Mouse (Mus musculus) embryonic facial prominence, embryonic 13.5 days (tissue): Measurements from ENCODE around the gene Gm32687. TPM values are rescaled to one million over a fixed set of nuclear protein-coding genes. Genes with fewer than 3 reads are reported as not detected.
A peak's percentile ranks its signal among the peaks of the same experiment; 100 is the strongest.
"Not testable (repeated sequence)": the region's sequence is repeated elsewhere in the genome, so short reads cannot be mapped to it uniquely, and the experiment has no call there.

Experiments used
- ATAC-seq: fragments of 200-750 bp; cut with Nextera tagmentation; 2 replicates; pipeline ENCODE4 v1.8.0; 2017; ENCODE audit warnings: low read depth; ENCODE audit not compliant: insufficient number of reproducible peaks, insufficient read depth, low FRiP score, low TSS enrichment
- H3K27ac ChIP-seq: fragments of 300-500 bp; sonication (generic); 2 replicates; pipeline ENCODE4 v1.5.1; 2015; ENCODE audit warnings: moderate library complexity, mild to moderate bottlenecking, inconsistent platforms
- H3K27me3 ChIP-seq: fragments of 300-500 bp; sonication (generic); 2 replicates; pipeline ENCODE4 v1.6.1; 2015; ENCODE audit warnings: mild to moderate bottlenecking, inconsistent platforms
- H3K36me3 ChIP-seq: fragments of 300-500 bp; sonication (generic); 2 replicates; pipeline ENCODE4 v1.6.1; 2015; ENCODE audit warnings: mild to moderate bottlenecking, inconsistent platforms
- H3K4me1 ChIP-seq: fragments of 300-500 bp; sonication (generic); 2 replicates; pipeline ENCODE4 v1.6.1; 2015; ENCODE audit warnings: inconsistent platforms
- H3K4me2 ChIP-seq: fragments of 300-500 bp; sonication (generic); 2 replicates; pipeline ENCODE4 v1.6.1; 2015; ENCODE audit warnings: moderate library complexity, mild to moderate bottlenecking, inconsistent platforms
- H3K4me3 ChIP-seq: fragments of 300-500 bp; sonication (generic); 2 replicates; pipeline ENCODE4 v1.5.1; 2015; ENCODE audit warnings: mild to moderate bottlenecking, inconsistent platforms
- H3K9ac ChIP-seq: fragments of 300-500 bp; sonication (generic); 2 replicates; pipeline ENCODE4 v1.6.1; 2015; ENCODE audit warnings: mild to moderate bottlenecking, inconsistent platforms
- H3K9me3 ChIP-seq: fragments of 300-500 bp; sonication (generic); 2 replicates; pipeline ENCODE4 v1.6.1; 2016; ENCODE audit warnings: inconsistent platforms
- WGBS: fragments of 180-500 bp; shearing (Covaris S2); methylation state at CpG from one replicate; pipeline ENCODE4 v1.1.7; 2015; ENCODE audit warnings: mixed read lengths; 5-methylcytosine and 5-hydroxymethylcytosine counted together
- polyA plus RNA-seq: library from polyadenylated mRNA; unstranded; fragments of >200 nt; fragmentation: Nextera tagmentation; extraction: Ambion mirVana; gene quantifications from 2 replicates; pipeline ENCODE4 v1.2.1, GENCODE M21; 2015

Gm32687 gene
- polyA plus RNA-seq, result 9.5 and 10.7 TPM in 2 replicates

DNA sequence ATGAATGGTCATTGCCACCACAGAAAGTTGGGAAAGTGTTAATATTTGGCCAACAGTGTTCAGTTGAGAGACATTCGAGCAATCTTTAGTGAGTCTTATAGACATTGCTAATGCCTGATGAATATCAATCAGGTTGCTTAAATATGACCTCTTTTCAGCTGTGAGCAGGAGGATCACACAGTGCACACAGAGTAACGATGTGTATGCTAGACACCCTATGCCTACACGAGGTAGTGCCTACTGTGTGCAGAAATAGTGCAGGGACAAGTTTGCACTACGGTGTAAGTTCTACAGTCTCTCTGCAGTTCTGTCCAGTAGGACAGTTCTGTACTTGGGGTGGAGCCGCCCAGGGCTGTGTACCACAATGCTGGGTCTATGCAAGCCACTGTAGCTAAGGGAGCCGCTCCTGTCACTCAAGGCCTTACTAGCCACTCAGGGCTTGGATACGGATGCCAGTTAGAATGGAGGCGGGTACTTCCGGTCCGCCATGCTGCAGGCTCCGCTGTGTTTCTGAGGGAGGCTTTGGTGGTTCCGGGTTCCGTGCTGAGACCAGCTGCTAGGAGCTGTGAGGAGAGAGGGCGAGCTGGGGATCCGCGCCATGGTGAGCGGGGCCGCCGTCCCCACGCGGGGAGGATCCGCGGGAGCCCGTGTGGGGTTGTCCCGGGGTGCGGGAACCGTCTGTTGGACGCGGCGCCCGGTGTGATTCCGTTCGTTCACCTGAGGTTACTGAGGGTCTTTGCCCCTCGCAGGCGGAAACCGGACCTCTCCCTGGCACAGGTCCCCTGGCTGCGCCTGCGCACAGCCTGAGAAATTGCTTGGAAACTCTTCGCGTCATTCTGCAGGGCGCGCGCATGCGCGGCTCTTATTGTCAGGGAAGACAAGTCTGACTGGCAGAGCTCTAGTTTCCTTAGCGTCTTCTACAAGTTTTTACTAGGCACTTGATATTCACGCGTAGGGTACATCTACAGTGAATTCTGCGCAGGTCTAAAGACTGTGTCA lies at the start of gene Gm32687:
Gene Gm32687 (plus strand): TSS at position 526 of the 999 bp plus-strand sequence.
- H3K27ac ChIP-seq, H3K9me3 ChIP-seq, H3K27me3 ChIP-seq, H3K4me2 ChIP-seq, H3K4me3 ChIP-seq, H3K9ac ChIP-seq, H3K36me3 ChIP-seq, H3K4me1 ChIP-seq: not testable (repeated sequence)
- ATAC-seq, result peak; percentile 99
- 22% methylated on average over 5 of the region's 49 CpGs for WGBS

DNA sequence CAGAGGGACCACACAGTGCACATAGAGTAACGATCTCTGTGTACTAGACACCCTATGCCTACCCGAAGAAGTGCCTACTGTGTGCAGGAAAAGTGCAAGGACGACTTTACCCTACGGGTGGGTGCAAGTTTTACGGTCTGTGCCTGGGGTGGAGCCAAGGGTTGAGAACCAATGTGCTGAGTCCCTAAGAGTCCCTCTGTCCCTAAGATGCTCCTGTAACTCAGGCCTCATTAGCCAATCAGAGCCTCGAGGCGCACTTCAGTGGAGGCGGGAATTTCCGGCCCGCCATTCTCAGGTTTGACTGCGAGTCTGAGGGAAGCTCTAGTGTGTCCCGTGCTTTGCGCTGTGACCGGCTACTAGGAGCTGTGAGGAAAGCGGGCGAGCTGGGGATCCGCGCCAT lies 17.5 kb upstream of the Gm32687 start:
- not testable (repeated sequence) for ATAC-seq, H3K36me3 ChIP-seq, H3K4me1 ChIP-seq, H3K27me3 ChIP-seq, H3K9ac ChIP-seq, H3K4me3 ChIP-seq, H3K4me2 ChIP-seq, H3K27ac ChIP-seq, H3K9me3 ChIP-seq
- no CpG with 5 or more reads among the region's 18 CpGs for WGBS

GRCm38 (mm10) chr10:81929842-81930743 lies 66.4 kb downstream of the Gm32687 start, which contains the start of gene Zfp781:
Gene Zfp781, minus strand, starts transcription at chr10:81930480.
- no CpG with 5 or more reads among the region's 43 CpGs for WGBS
- not testable (repeated sequence) for H3K4me3 ChIP-seq, H3K27me3 ChIP-seq, H3K36me3 ChIP-seq, H3K27ac ChIP-seq, H3K9me3 ChIP-seq, H3K9ac ChIP-seq, H3K4me1 ChIP-seq, H3K4me2 ChIP-seq
- ATAC-seq, result peak; percentile 90

Other genes with a start within 250 kb of the Gm32687 start
- 52.7 and 54.9 TPM in 2 replicates for gene Sirt6, start 236.1 kb upstream of the Gm32687 start, polyA plus RNA-seq
- gene Ankrd24, start 235.4 kb upstream of the Gm32687 start, polyA plus RNA-seq, result 13.6 and 14.5 TPM in 2 replicates
- gene Gm10778, start 214.9 kb upstream of the Gm32687 start, polyA plus RNA-seq, result 5.7 and 7.3 TPM in 2 replicates
- gene Zfp433, start 159.1 kb upstream of the Gm32687 start, polyA plus RNA-seq, result 15.2 and 19.8 TPM in 2 replicates
- 11.8 and 14.2 TPM in 2 replicates for gene Gm3055, start 92.8 kb upstream of the Gm32687 start, polyA plus RNA-seq
- gene Gm4767, start 51.7 kb upstream of the Gm32687 start, polyA plus RNA-seq, result 3.2 and 5.1 TPM in 2 replicates
- 2.5 and 3.5 TPM in 2 replicates for gene Zfp781, start 66.5 kb downstream of the Gm32687 start, polyA plus RNA-seq
- gene Zfp873, start 184.2 kb downstream of the Gm32687 start, polyA plus RNA-seq, result 15.2 and 16.7 TPM in 2 replicates
- gene BC024063, start 219.4 kb downstream of the Gm32687 start, polyA plus RNA-seq, result 6.7 and 7.3 TPM in 2 replicates